Mouse (Mus musculus) ES-E14 (cell line): Measurements from ENCODE around the gene Olfr1495.

Source experiments
- CHD2 ChIP-seq: IDR thresholded peaks from 2 replicates; pipeline ENCODE4 v1.6.1; 2014; ENCODE audit warnings: mild to moderate bottlenecking, low read depth, low read length, inconsistent platforms
- HCFC1 ChIP-seq: IDR thresholded peaks from 2 replicates; pipeline ENCODE4 v1.6.1; 2012; ENCODE audit warnings: low read length, inconsistent platforms, borderline replicate concordance; ENCODE audit not compliant: insufficient read depth
- MAFK ChIP-seq: IDR thresholded peaks from 2 replicates; pipeline ENCODE4 v1.6.1; 2014; ENCODE audit warnings: mild to moderate bottlenecking, low read depth, low read length, inconsistent platforms; ENCODE audit not compliant: insufficient read depth
- ZC3H11A ChIP-seq: IDR thresholded peaks from 2 replicates; pipeline ENCODE4 v1.6.1; 2012; ENCODE audit warnings: low read depth, mild to moderate bottlenecking, inconsistent platforms, low read length, borderline replicate concordance
- ZNF384 ChIP-seq: IDR thresholded peaks from 2 replicates; pipeline ENCODE4 v1.6.1; 2012; ENCODE audit warnings: low read depth, low read length, inconsistent platforms

DNA sequence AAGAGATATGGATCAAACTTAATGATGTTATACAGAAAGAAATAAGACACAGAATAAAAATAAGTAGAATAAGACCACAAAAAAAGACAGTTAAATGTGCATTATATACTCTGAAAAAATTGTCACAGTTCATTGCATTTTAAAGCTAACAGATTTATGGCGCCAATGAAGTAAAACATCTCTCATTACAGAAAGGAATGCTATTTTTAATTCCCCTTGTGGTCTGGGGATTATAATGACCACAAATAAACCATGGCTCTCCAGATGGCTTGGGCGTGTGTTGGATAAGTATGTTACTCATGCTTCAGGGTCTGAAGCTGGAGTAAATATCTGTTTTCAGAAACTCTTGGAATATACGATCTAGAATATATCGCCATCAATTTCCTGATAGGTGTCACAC is 25.0 kb upstream of the Olfr1495 start, which contains the start of gene Olfr1494:
- no peak for TF ChIP-seq ZNF384
- TF ChIP-seq ZC3H11A = no peak
- no peak for TF ChIP-seq MAFK
- no peak for TF ChIP-seq HCFC1
- no peak for TF ChIP-seq CHD2
